Mouse (Mus musculus): ENCODE measurements around the gene Zfp383. TPM values are rescaled to one million over a fixed set of nuclear protein-coding genes. Genes with fewer than 3 reads are reported as not detected.
"Not testable (repeated sequence)": the region's sequence is repeated elsewhere in the genome, so short reads cannot be mapped to it uniquely, and the experiment has no call there.

The Zfp383 gene
- total RNA-seq (2022): 10 to 100 TPM in 2 of 4 experiments, 1 to 10 TPM in 2; 6.6 to 11.0 (median 8.9) TPM

DNA sequence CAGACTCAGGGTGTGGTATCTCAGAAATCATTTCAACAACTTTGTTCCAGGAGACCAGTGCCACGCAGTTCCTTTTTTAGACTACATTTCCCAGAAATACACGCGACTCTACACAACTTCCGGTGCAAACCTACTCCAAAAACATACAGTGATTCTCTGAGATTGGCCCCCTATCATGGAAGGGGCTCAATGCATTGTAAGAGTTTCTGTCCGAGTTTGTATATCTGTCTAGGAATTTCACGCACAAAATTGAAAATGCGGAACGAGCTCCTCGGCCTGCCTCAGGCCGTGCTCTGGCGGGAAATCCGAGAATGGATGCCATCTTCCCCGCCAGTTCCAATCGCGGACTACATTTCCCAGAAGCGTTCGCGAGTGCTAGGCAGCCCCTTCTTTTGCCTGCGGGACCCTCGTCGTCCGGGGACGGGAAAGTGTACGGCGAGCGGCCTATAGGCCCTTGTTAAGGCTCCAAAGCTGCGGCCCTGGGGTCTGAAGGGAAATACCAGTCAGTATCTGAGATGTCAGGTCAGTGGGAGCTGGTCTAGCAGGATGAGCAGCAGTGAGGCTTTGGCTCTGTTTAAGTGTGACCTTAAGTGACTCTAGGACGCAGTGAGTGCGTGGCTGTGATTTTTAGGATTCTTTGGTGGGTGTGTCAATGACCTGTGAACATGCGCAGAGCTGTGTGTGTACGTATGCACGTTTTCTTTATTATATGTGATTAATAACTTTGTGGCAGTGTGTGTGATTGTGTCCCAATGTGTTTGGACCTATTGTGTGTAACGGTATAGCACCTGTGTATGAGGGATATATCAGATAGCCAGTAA is at the start of gene Zfp383:
Gene Zfp383, plus strand, starts transcription at position 94 of the 821 bp plus-strand sequence.
- peak; percentile 79 for DNase-seq

DNA sequence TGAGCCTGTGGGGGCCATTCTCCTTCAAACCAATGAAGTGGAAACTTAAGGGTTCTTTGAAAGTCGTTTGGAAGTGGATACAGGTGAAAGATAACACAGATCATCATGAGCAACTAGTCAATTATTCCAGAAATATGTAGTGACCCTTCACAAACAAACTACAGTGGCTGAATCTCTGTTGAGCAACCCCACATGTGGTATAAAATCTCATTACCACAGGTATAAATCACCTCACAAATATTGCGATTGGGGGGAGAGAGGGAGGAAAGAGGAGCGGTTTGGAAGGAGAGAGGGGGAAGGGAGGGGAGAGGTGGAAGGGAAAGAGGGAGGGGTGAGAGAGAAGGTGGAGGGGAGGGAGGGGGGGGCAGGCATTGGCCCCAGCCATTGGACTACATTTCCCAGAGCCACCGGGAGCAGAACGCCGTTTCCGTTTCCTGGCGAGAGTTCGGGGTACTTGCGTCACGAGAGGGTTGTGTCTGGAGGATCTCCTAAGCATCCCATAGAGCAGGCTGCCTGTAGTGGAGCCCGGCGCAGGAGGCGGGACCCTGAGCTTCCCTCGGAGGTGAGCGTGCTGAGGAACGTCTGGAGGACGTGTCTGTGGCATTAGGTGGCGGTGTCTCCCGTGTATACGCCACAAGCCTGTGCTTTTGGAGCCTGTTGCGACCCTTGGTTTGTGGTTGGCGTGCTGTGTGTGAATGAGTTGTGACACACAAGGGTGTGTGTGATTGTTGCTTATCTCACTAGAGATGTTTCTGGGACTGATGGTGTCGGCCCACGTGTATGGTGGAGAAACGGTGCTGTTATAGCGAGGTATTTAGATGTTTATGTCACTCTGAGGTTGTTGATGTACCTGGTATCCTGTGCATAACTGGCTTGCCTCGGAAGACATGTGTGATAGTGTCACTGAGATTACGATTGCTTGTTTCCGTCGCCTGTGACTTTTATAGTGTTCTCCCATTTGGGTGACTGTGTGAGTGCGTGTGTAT is 48.2 kb upstream of the Zfp383 start, which contains the start of gene Zfp420:
Gene Zfp420, plus strand, starts transcription at position 448 of the 986 bp plus-strand sequence.
- DNase-seq: peak; percentile 90

GRCm38 (mm10) chr7:29861660-29862059 is 46.4 kb upstream of the Zfp383 start:
- no peak for DNase-seq

GRCm38 (mm10) chr7:29874256-29874655 is 33.8 kb upstream of the Zfp383 start:
- no peak for DNase-seq

- DNase-seq: not testable (repeated sequence)
Measured at GRCm38 (mm10) chr7:29877561-29877960, 30.5 kb upstream of the Zfp383 start.

DNA sequence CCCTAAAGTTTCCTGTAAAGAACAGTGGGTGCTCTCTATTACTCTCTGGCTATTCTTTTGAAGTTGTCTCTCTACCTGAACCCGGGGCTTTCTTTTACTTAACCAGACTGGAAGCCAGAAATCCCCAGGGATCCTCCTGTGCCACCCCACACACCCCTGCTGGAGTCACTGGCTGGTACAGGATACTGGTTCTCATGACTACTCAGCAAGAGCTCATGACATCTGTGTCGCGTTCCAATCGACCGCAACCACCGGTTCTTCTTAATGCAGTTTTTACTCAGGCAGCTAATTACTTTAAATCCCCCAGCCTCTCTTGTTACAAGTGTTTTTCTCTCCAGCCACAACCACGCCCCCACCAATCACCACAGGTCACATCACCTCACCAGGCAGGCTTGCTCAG is 28.0 kb upstream of the Zfp383 start:
- DNase-seq: no peak

GRCm38 (mm10) chr7:29880916-29881315 is 27.1 kb upstream of the Zfp383 start:
- DNase-seq: no peak

DNA sequence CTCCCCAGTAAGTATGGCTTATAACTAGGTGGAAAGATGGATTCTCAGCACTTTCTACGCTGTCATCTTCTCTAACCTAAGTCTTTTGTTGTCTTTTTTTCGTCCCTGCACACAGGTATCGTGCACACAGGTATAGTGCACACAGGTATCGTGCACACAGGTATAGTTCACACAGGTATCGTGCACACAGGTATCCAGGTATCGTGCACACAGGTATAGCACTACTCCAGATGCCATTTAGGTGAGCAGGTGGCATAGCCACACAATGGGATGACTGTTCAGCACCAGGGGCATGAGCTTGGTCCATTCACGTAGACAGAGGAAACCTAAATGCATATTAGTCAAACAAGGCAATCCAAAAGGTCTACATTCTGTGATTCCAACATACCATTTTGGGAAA is 17.5 kb upstream of the Zfp383 start:
- no peak for DNase-seq

- no peak for DNase-seq
Measured at GRCm38 (mm10) chr7:29892756-29893155, 15.3 kb upstream of the Zfp383 start.

DNA sequence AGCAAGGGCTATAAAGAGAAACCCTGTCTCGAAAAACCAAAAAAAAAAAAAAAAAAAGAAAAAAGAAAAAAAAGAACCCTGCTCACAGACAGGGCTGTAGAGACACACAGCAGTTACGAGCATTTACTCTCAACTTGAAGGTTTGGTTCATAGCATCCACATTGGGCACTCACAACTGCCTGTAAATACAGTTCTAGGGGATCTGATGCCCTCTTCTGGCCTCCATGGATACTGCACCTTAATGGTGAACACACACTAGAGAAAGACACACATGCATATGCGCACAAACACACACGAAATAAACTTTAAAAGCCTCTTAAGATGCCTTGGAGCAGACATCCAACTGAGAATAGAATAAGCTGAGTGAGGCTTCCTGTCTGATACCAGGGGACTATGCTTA is 9.7 kb upstream of the Zfp383 start:
- DNase-seq: no peak

DNA sequence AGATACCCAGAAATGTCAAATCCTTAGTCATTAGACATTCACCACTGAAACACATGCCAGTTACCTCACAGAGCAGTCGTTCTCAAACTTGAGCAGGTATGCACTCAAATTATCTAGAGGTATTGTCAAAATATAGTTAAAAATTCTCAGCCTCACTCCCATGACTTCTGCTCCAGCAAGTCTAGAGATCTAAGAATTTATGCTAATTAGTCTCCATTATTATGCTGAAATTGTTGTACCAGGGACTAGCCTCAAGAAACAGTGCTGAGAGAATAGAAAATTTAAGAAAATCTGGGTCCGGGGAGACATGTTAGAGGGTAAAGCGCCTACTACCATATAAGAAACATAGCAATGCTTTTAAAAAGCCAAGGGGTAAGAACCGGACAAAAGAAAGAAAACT is 3.9 kb upstream of the Zfp383 start:
- no peak for DNase-seq

GRCm38 (mm10) chr7:29905966-29906681 is 1.9 kb upstream of the Zfp383 start, which contains the start of gene Zfp27:
Gene Zfp27, minus strand, starts transcription at chr7:29906572.
- DNase-seq: peak; percentile 60

- no peak for DNase-seq
Measured at GRCm38 (mm10) chr7:29906682-29907058, 1.4 kb upstream of the Zfp383 start.

GRCm38 (mm10) chr7:29907206-29907605 is 817 bp upstream of the Zfp383 start:
- DNase-seq: no peak

DNA sequence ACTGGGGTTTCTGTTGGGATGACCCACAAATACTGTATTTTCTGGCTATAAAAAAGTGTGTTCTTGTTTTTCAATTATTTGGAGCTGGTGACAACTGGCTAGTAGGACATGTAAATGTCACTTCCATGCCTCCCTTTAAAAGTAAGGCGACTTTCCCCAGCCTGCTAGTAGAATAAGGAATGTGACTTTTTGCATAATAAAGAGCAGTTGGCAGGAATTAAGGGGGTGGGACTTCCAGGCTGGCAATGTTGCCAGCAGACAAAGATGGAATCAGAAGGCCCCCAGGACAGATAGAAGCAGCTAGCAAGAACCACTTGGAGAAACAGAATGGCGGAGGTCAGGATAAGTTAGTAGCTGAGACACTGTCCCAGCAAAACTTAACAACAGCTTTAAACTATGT is 2.2 kb downstream of the Zfp383 start:
- DNase-seq: no peak

DNA sequence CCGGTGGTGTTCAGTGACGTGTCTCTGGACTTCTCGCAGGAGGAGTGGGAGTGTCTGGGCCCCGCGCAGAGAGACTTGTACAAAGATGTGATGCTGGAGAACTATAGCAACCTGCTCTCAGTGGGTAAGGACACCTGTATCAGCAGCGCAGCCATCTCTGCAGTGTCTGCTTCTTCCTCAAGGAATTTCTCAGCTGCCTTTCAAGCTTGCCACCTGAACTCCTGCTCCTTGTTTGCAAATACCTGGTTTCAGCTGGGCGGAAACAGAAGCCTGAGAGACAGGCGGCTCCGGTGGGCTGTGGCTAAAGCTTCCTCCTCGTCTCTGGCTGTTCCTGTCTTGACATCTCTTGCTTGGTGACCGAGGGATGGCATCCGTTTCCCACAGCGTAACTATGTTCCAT is 4.1 kb downstream of the Zfp383 start:
- DNase-seq: no peak

- DNase-seq: no peak
Measured at GRCm38 (mm10) chr7:29917371-29918061, 9.5 kb downstream of the Zfp383 start.

GRCm38 (mm10) chr7:29918062-29918453 is 10.0 kb downstream of the Zfp383 start:
- DNase-seq: no peak

GRCm38 (mm10) chr7:29921439-29922093 is 13.5 kb downstream of the Zfp383 start:
- DNase-seq: no peak

DNA sequence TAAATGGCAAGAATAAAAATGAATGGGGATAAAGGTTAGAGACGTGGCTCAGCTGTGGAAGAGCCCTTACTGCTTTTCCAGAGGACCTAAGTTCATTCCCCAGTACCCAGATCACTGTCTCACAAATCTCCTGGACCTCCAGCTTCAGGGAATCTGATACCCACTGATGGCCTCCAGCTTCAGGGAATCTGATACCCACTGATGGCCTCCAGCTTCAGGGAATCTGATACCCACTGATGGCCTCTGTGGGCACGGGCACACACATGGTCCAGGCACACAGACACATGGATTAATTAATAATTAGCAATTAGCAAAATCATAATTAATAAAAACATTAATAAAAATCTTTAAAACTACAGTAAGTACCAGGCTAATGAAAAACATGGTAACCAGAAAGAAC is 14.8 kb downstream of the Zfp383 start:
- no peak for DNase-seq

- DNase-seq: no peak
Measured at GRCm38 (mm10) chr7:29938856-29939255, 30.8 kb downstream of the Zfp383 start.

Measured in adrenal gland, adult 8-10 months (tissue).